Mouse (Mus musculus) limb, embryonic 10.5 days (tissue): ENCODE measurements around the gene Lhx1. TPM values are rescaled to one million over a fixed set of nuclear protein-coding genes. Genes with fewer than 3 reads are reported as not detected.

Experiments
- DNase-seq: peaks from one replicate; pipeline ENCODE4 v3.0.0-alpha.2; 2017; ENCODE audit warnings: low spot score
- H3K27ac ChIP-seq: fragments of 300-500 bp; sonication (generic); 2 replicates; pipeline ENCODE4 v1.5.1; 2016; ENCODE audit warnings: mild to moderate bottlenecking
- H3K27me3 ChIP-seq: fragments of 300-500 bp; sonication (generic); 2 replicates; pipeline ENCODE4 v1.6.1; 2016; ENCODE audit warnings: low read depth, mild to moderate bottlenecking; ENCODE audit not compliant: poor library complexity, severe bottlenecking
- H3K36me3 ChIP-seq: fragments of 300-500 bp; sonication (generic); 2 replicates; pipeline ENCODE4 v1.6.1; 2016; ENCODE audit warnings: mild to moderate bottlenecking, moderate library complexity
- H3K4me1 ChIP-seq: fragments of 300-500 bp; sonication (generic); 2 replicates; pipeline ENCODE4 v1.6.1; 2016
- H3K4me3 ChIP-seq: fragments of 300-500 bp; sonication (generic); 2 replicates; pipeline ENCODE4 v1.5.1; 2016; ENCODE audit warnings: mild to moderate bottlenecking, moderate library complexity
- H3K9me3 ChIP-seq: fragments of 300-500 bp; sonication (generic); replicated peaks from 2 replicates; pipeline ENCODE4 v1.6.1; 2016; ENCODE audit warnings: mild to moderate bottlenecking
- WGBS: fragments of 180-500 bp; shearing (Covaris S2); methylation state at CpG from one replicate; pipeline ENCODE4 v1.1.7; 2016; 5-methylcytosine and 5-hydroxymethylcytosine counted together
- polyA plus RNA-seq: library from polyadenylated mRNA; unstranded; fragments of >200 nt; fragmentation: Nextera tagmentation; extraction: Ambion mirVana; gene quantifications from 2 replicates; pipeline ENCODE4 v1.2.1, GENCODE M21; 2016

The Lhx1 gene
- polyA plus RNA-seq, 1 experiment from 2014 or later = 0.31 TPM

GRCm38 (mm10) chr11:84523321-84523831 lies 2.0 kb downstream of the Lhx1 start:
- no peaks in the 10 kb centered on the region for H3K36me3 ChIP-seq
- peak overlapping the region; percentile 60; the same call in 1 of the 2 replicates for H3K4me3 ChIP-seq
- H3K27ac ChIP-seq = no peak overlapping the region
- peak; percentile 64 for DNase-seq
- peaks cover 52% of the 10 kb centered on the region for H3K4me1 ChIP-seq
- H3K9me3 ChIP-seq = no peaks in the 10 kb centered on the region
- under 1% methylated on average over 16 of the region's 16 CpGs for WGBS
- H3K27me3 ChIP-seq = peaks cover 100% of the 10 kb centered on the region

GRCm38 (mm10) chr11:84522577-84523320 lies 2.6 kb downstream of the Lhx1 start:
- H3K4me1 ChIP-seq = peaks cover 51% of the 10 kb centered on the region
- DNase-seq = peak; percentile 67
- WGBS = under 1% methylated on average over 40 of the region's 40 CpGs
- H3K4me3 ChIP-seq = peak overlapping the region; percentile 29
- H3K27ac ChIP-seq = no peak overlapping the region
- H3K36me3 ChIP-seq = no peaks in the 10 kb centered on the region
- peaks cover 100% of the 10 kb centered on the region for H3K27me3 ChIP-seq
- H3K9me3 ChIP-seq = no peaks in the 10 kb centered on the region

- no peak for DNase-seq
- H3K4me3 ChIP-seq = no peak overlapping the region
- WGBS = 11% methylated on average over 24 of the region's 24 CpGs
These were observed 3.5 kb downstream of the Lhx1 start for GRCm38 (mm10) chr11:84521751-84522299.

GRCm38 (mm10) chr11:84521071-84521390 lies 4.3 kb downstream of the Lhx1 start:
- Histone ChIP-seq H3K36me3 (no peaks in the 10 kb centered on the region), H3K27me3 (peaks cover 100% of the 10 kb centered on the region), H3K9me3 (no peaks in the 10 kb centered on the region), H3K4me3 (no peak overlapping the region), H3K27ac (no peak overlapping the region), H3K4me1 (peaks cover 42% of the 10 kb centered on the region)
- WGBS = 33% methylated on average over 3 of the region's 3 CpGs
- DNase-seq = no peak

More at GRCm38 (mm10) chr11:84521751-84522299, 3.5 kb downstream of the Lhx1 start:
- H3K9me3 ChIP-seq = no peaks in the 10 kb centered on the region
- H3K27ac ChIP-seq = no peak overlapping the region
- peaks cover 48% of the 10 kb centered on the region for H3K4me1 ChIP-seq
- peaks cover 100% of the 10 kb centered on the region for H3K27me3 ChIP-seq
- no peaks in the 10 kb centered on the region for H3K36me3 ChIP-seq

GRCm38 (mm10) chr11:84520269-84521070 lies 4.9 kb downstream of the Lhx1 start:
- peaks cover 100% of the 10 kb centered on the region for H3K27me3 ChIP-seq
- no peaks in the 10 kb centered on the region for H3K9me3 ChIP-seq
- H3K27ac ChIP-seq = no peak overlapping the region
- peaks cover 36% of the 10 kb centered on the region for H3K4me1 ChIP-seq
- WGBS = 4% methylated on average over 31 of the region's 31 CpGs
- H3K36me3 ChIP-seq = no peaks in the 10 kb centered on the region
- DNase-seq = peak; percentile 54
- H3K4me3 ChIP-seq = peak overlapping the region; percentile 25

- DNase-seq = no peak
- Histone ChIP-seq H3K4me1 (peaks cover 29% of the 10 kb centered on the region), H3K27me3 (peaks cover 100% of the 10 kb centered on the region), H3K36me3 (no peaks in the 10 kb centered on the region), H3K9me3 (no peaks in the 10 kb centered on the region), H3K27ac (no peak overlapping the region), H3K4me3 (peak overlapping the region; percentile 25)
- 10% methylated on average over 34 of the region's 34 CpGs for WGBS
These were observed 5.6 kb downstream of the Lhx1 start for GRCm38 (mm10) chr11:84519576-84520268.

GRCm38 (mm10) chr11:84519036-84519435 lies 6.3 kb downstream of the Lhx1 start:
- peaks cover 24% of the 10 kb centered on the region for H3K4me1 ChIP-seq
- H3K36me3 ChIP-seq = no peaks in the 10 kb centered on the region
- no peak overlapping the region for H3K27ac ChIP-seq
- no peak for DNase-seq
- H3K4me3 ChIP-seq = no peak overlapping the region
- peaks cover 100% of the 10 kb centered on the region for H3K27me3 ChIP-seq
- 24% methylated on average over 12 of the region's 12 CpGs for WGBS
- no peaks in the 10 kb centered on the region for H3K9me3 ChIP-seq

GRCm38 (mm10) chr11:84518261-84518660 lies 7.1 kb downstream of the Lhx1 start:
- Histone ChIP-seq H3K9me3 (no peaks in the 10 kb centered on the region), H3K27ac (no peak overlapping the region), H3K4me1 (peaks cover 25% of the 10 kb centered on the region), H3K36me3 (no peaks in the 10 kb centered on the region), H3K27me3 (peaks cover 93% of the 10 kb centered on the region), H3K4me3 (no peak overlapping the region)
- 50% methylated on average over 5 of the region's 5 CpGs for WGBS
- DNase-seq = no peak

- Histone ChIP-seq H3K27ac (no peak overlapping the region), H3K36me3 (no peaks in the 10 kb centered on the region), H3K4me1 (peaks cover 25% of the 10 kb centered on the region), H3K4me3 (no peak overlapping the region), H3K27me3 (peaks cover 85% of the 10 kb centered on the region), H3K9me3 (no peaks in the 10 kb centered on the region)
- DNase-seq = no peak
- WGBS = 32% methylated on average over 2 of the region's 2 CpGs
These were observed 7.9 kb downstream of the Lhx1 start for GRCm38 (mm10) chr11:84517431-84517830.

- H3K27ac ChIP-seq = no peak overlapping the region
- no peaks in the 10 kb centered on the region for H3K9me3 ChIP-seq
- no peak overlapping the region for H3K4me3 ChIP-seq
- 9% methylated on average over 14 of the region's 14 CpGs for WGBS
- no peak for DNase-seq
- peaks cover 77% of the 10 kb centered on the region for H3K27me3 ChIP-seq
- peaks cover 30% of the 10 kb centered on the region for H3K4me1 ChIP-seq
- H3K36me3 ChIP-seq = peaks cover 4% of the 10 kb centered on the region
These were observed 8.7 kb downstream of the Lhx1 start for GRCm38 (mm10) chr11:84516501-84517240.

- peak within 1 kb of the TSS; percentile 92 for H3K27ac ChIP-seq
- peaks cover 45% of the 10 kb centered on the region for H3K27me3 ChIP-seq
- peak; percentile 99 for DNase-seq
- H3K36me3 ChIP-seq = peaks cover 32% of the 10 kb centered on the region
- H3K9me3 ChIP-seq = no peaks in the 10 kb centered on the region
- peak within 1 kb of the TSS; percentile 83 for H3K4me3 ChIP-seq
- peaks cover 23% of the 10 kb centered on the region for H3K4me1 ChIP-seq
- WGBS = under 1% methylated on average over 80 of the region's 80 CpGs
These were observed 11.9 kb downstream of the Lhx1 start, which contains the start of gene Aatf for GRCm38 (mm10) chr11:84513171-84514116. TSS of gene Aatf (minus strand) at chr11:84513522.
